Mouse (Mus musculus): ENCODE results near the gene Cds1. TPM values are rescaled to one million over a fixed set of nuclear protein-coding genes. Genes with fewer than 3 reads are reported as not detected.

Cds1 gene
- total RNA-seq, 1 experiment from 2014 or later = 0.70 TPM

DNA sequence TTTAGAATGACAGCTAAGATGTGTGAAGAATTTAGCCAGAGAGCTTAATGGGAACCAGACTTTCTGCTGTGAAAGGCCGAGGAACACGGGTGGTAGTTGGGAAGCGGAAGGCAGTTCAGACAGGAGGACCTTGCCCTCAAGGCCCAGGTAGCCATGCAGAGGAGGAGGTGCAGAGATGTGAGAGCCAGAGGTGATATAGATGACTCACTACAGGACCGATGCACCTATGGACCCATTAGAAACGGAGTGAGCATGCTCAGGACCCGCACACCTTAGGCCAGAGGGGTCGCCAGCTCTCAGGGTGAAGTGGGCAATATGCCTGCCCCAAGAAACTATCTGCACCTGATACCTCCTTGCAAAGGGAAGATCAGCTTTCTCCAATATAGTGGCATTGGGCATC is 3.6 kb downstream of the Cds1 start:
- no peak for ATAC-seq (ENCODE audit: extremely low read depth, insufficient number of reproducible peaks, low FRiP score, poor library complexity, severe bottlenecking)

DNA sequence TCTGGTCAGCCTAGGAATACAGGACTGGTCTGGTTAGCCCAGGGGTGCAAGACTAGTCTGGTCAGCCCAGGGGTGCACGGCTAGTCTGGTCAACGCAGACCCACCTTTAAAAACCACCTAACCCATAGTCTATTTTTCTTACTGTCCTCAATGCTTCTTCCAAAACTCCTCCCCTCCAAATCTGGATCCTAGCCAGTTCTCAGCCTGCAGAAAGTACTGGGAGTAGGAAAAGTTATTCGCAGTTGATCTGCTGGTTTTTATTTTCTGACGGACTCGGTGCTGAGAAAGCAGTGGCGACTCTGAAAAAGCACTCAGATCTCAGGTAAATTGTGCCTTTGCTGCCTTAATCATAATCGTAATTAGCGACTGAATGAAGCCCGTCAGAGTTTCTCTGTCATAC is 7.7 kb downstream of the Cds1 start:
- ATAC-seq (ENCODE audit: extremely low read depth, insufficient number of reproducible peaks, low FRiP score, poor library complexity, severe bottlenecking) = no peak

DNA sequence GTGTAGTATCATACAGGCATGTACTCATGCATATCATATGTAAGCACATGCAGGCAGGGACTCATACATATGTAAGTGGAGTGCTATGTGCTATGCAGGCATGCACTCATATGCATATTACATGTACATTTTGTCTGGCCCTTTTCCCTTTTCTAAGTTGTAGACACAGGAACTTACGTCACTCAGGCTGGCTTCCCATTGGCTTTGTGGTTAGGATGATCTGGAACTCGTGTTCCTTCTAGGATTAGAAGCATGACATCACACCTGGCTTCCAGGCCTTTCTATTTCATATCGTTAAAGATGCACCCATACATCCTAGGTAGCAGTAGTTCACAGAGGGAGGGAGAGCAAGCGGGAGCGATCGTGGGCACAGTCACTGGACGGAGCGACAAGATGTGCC is 10.3 kb downstream of the Cds1 start:
- ATAC-seq (ENCODE audit: extremely low read depth, insufficient number of reproducible peaks, low FRiP score, poor library complexity, severe bottlenecking) = no peak

- no peak for ATAC-seq (ENCODE audit: extremely low read depth, insufficient number of reproducible peaks, low FRiP score, poor library complexity, severe bottlenecking)
These were observed 11.6 kb downstream of the Cds1 start for GRCm38 (mm10) chr5:101776528-101776927.

DNA sequence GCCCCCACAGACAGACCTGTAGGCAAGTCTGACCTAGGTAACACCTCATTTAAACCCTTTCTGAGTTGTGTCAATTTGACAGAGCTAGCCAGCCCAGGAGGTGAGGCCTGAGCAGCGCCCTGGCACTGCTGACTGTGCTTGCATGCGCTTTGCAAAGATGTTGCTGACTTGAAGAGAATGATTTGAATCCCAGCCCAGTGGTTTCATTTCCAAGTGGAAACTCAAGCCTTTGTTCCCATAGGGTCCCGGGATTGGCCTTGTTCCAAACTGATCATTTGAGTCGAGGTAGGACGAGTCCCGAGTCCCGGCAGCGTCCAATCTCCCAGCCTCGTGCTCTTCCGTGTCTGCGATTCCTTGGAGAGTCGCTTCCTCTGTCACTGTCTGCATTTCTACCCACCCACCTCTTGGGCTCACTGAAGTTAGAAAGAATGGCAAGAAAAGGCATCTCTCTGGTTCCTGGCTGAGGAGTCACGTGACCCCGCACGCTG is 14.5 kb downstream of the Cds1 start:
- ATAC-seq (ENCODE audit: extremely low read depth, insufficient number of reproducible peaks, low FRiP score, poor library complexity, severe bottlenecking) = no peak

- no peak for ATAC-seq (ENCODE audit: extremely low read depth, insufficient number of reproducible peaks, low FRiP score, poor library complexity, severe bottlenecking)
These were observed 16.0 kb downstream of the Cds1 start for GRCm38 (mm10) chr5:101780918-101781317.

- no peak for ATAC-seq (ENCODE audit: extremely low read depth, insufficient number of reproducible peaks, low FRiP score, poor library complexity, severe bottlenecking)
These were observed 19.4 kb downstream of the Cds1 start for GRCm38 (mm10) chr5:101784328-101784727.

GRCm38 (mm10) chr5:101784787-101785186 is 19.9 kb downstream of the Cds1 start:
- ATAC-seq (ENCODE audit: extremely low read depth, insufficient number of reproducible peaks, low FRiP score, poor library complexity, severe bottlenecking) = no peak

DNA sequence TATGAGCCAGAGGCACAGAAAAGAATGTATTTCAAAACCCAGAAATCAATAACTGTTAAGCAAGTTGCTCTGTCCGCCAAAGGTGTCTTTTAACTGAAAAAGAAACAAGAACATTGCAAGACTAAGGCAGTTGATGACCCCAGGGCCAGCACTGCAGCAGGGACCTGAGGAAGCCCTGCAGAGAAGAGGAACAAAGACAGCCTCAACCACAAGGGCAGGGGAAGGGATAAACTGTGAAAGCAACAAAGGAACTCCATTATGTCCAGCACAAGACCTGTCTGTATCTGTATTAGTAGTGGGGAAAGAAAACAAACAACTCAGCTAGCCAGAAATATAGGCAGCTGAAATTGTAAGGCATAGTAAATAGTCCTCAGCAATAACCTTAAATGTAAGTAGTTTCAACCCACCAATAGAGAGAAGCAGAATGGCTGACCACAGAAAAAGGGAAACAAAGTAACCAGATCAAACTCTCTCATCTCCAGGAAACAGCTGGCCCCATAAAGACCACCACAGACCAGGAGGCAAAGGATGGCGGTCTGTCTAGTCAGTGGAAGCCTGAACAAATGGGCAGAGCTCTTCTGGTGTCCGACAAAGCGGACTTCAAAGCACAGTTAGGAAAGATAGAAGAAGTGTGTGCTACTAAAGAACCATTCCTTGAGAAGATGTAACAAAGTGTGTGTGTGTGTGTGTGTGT is 21.1 kb downstream of the Cds1 start:
- no peak for ATAC-seq (ENCODE audit: extremely low read depth, insufficient number of reproducible peaks, low FRiP score, poor library complexity, severe bottlenecking)

- ATAC-seq (ENCODE audit: extremely low read depth, insufficient number of reproducible peaks, low FRiP score, poor library complexity, severe bottlenecking) = no peak
These were observed 24.8 kb downstream of the Cds1 start for GRCm38 (mm10) chr5:101789770-101790169.

- no peak for ATAC-seq (ENCODE audit: extremely low read depth, insufficient number of reproducible peaks, low FRiP score, poor library complexity, severe bottlenecking)
These were observed 25.6 kb downstream of the Cds1 start for GRCm38 (mm10) chr5:101790560-101790959.

DNA sequence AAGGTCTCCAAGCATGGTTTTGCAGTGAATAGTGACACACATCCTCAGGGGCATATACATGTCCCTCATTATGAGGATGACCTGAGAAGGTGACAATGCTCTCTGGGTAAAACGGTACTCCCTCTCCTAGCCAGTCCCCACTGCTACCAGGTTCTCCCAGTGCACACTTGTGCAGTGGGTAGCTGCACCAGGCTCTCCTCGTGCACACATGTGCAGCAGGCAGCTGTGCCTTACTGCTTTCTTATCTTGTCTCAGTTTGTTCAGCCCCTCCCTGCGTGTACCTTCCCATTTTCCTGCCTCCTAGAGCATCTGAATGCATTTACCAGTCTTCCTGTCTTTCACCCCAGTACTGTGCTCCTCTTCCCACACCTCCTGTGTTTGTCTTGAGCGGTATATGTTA is 27.7 kb downstream of the Cds1 start:
- ATAC-seq (ENCODE audit: extremely low read depth, insufficient number of reproducible peaks, low FRiP score, poor library complexity, severe bottlenecking) = no peak

DNA sequence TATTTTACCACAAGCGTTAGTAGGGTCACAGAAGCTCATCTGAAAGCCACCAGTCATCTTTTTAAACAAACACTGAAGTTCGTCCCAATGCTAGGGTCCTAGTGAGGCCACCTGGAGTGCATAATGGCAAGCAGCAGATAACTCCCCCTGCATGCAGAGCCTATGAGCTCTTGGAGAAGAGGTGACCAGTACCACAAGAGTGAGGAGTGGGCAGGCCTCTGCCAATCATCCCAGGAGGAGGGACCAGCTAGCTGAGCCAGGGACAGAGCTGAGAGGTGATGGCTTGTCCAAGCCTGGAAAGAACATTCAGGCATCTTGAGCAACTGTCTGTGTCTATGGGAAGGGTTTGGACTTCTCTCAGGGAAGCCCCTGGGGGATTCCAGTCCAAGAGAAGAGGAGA is 37.0 kb downstream of the Cds1 start:
- ATAC-seq (ENCODE audit: extremely low read depth, insufficient number of reproducible peaks, low FRiP score, poor library complexity, severe bottlenecking) = no peak

- ATAC-seq (ENCODE audit: extremely low read depth, insufficient number of reproducible peaks, low FRiP score, poor library complexity, severe bottlenecking) = no peak
These were observed 37.6 kb downstream of the Cds1 start for GRCm38 (mm10) chr5:101802358-101803022.

GRCm38 (mm10) chr5:101811296-101812169 is 46.6 kb downstream of the Cds1 start:
- no peak for ATAC-seq (ENCODE audit: extremely low read depth, insufficient number of reproducible peaks, low FRiP score, poor library complexity, severe bottlenecking)

DNA sequence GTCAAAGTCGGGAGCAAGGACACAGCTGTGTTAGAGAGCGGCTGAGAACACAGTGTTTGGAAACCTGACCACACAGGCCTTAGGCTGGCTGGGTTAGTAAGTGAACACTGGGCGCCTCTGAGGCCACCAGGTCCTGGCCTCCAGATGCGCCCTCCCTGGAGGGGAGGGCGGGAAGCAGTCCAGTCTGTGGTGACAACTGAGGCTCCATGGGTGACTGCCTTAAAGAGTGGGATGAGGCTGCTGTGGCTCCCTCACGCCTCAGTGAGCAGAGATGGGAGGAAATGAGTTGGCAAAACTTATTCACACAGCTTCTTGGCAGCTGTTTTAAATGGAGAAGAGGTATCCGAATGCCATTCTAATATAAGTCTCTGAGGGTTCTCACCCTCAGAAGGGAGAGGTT is 51.9 kb downstream of the Cds1 start:
- ATAC-seq (ENCODE audit: extremely low read depth, insufficient number of reproducible peaks, low FRiP score, poor library complexity, severe bottlenecking) = no peak

- no peak for ATAC-seq (ENCODE audit: extremely low read depth, insufficient number of reproducible peaks, low FRiP score, poor library complexity, severe bottlenecking)
These were observed 54.3 kb downstream of the Cds1 start for GRCm38 (mm10) chr5:101819216-101819615.

GRCm38 (mm10) chr5:101819844-101820243 is 54.9 kb downstream of the Cds1 start:
- ATAC-seq (ENCODE audit: extremely low read depth, insufficient number of reproducible peaks, low FRiP score, poor library complexity, severe bottlenecking) = no peak

GRCm38 (mm10) chr5:101821052-101821451 is 56.1 kb downstream of the Cds1 start:
- ATAC-seq (ENCODE audit: extremely low read depth, insufficient number of reproducible peaks, low FRiP score, poor library complexity, severe bottlenecking) = no peak

Data from neutrophil, adult 5-6 weeks (primary cell).